Mouse (Mus musculus): ENCODE results near the gene Map4k4. TPM values are rescaled to one million over a fixed set of nuclear protein-coding genes. Genes with fewer than 3 reads are reported as not detected.

Map4k4 gene
- polyA plus RNA-seq, 1 experiment, result 54.5 TPM

GRCm38 (mm10) chr1:40025416-40025815 is 124.7 kb downstream of the Map4k4 start:
- TF ChIP-seq POLR2A (IDR thresholded peaks at IDR 0.05; ENCODE audit: borderline replicate concordance, low read depth, low read length) (no peak), CTCF (IDR thresholded peaks at IDR 0.05; ENCODE audit: low read depth, low read length) (no peak)

GRCm38 (mm10) chr1:40027116-40027620 is 126.5 kb downstream of the Map4k4 start:
- Histone ChIP-seq H3K27ac (ENCODE audit: insufficient read depth, low read depth, low read length) (no peak overlapping the region), H3K4me1 (ENCODE audit: control insufficient read depth, insufficient read depth, low read length) (no peaks in the 10 kb centered on the region), H3K4me3 (ENCODE audit: insufficient read depth, low read length) (no peak overlapping the region)
- TF ChIP-seq POLR2A (IDR thresholded peaks at IDR 0.05; ENCODE audit: borderline replicate concordance, low read depth, low read length), result no peak
- TF ChIP-seq CTCF (IDR thresholded peaks at IDR 0.05; ENCODE audit: low read depth, low read length), result no peak

More at GRCm38 (mm10) chr1:40025416-40025815, 124.7 kb downstream of the Map4k4 start:
- H3K4me3 ChIP-seq (ENCODE audit: insufficient read depth, low read length), result no peak overlapping the region
- H3K27ac ChIP-seq (ENCODE audit: insufficient read depth, low read depth, low read length), result no peak overlapping the region
- no peaks in the 10 kb centered on the region for H3K4me1 ChIP-seq (ENCODE audit: control insufficient read depth, insufficient read depth, low read length)

GRCm38 (mm10) chr1:40028207-40028998 is 127.7 kb downstream of the Map4k4 start:
- no peak overlapping the region for H3K4me3 ChIP-seq (ENCODE audit: insufficient read depth, low read length)
- TF ChIP-seq CTCF (IDR thresholded peaks at IDR 0.05; ENCODE audit: low read depth, low read length) (no peak), POLR2A (IDR thresholded peaks at IDR 0.05; ENCODE audit: borderline replicate concordance, low read depth, low read length) (no peak)
- no peak overlapping the region for H3K27ac ChIP-seq (ENCODE audit: insufficient read depth, low read depth, low read length)
- H3K4me1 ChIP-seq (ENCODE audit: control insufficient read depth, insufficient read depth, low read length), result no peaks in the 10 kb centered on the region

DNA sequence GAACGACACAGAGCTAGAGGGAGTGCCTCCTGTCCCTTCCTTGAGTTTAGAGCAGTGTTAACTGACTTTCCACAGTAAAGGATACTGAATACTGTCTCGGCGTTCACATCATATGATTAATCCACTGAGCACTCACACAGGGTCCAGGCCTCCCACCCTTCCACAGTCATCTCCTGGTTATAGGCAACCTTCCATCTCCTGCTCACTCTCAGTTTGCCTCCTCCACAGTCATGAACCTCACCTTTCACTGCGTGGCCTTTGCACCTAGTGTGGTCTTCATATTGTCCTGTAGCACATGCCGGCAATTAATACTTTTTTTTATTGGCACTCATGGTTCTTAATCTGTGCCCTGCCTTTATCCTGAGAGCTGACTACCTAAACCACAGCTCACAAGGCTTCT is 128.9 kb downstream of the Map4k4 start:
- no peak overlapping the region for H3K4me3 ChIP-seq (ENCODE audit: insufficient read depth, low read length)
- TF ChIP-seq CTCF (IDR thresholded peaks at IDR 0.05; ENCODE audit: low read depth, low read length) (no peak), POLR2A (IDR thresholded peaks at IDR 0.05; ENCODE audit: borderline replicate concordance, low read depth, low read length) (no peak)
- H3K4me1 ChIP-seq (ENCODE audit: control insufficient read depth, insufficient read depth, low read length), result peaks cover 6% of the 10 kb centered on the region
- no peak overlapping the region for H3K27ac ChIP-seq (ENCODE audit: insufficient read depth, low read depth, low read length)

DNA sequence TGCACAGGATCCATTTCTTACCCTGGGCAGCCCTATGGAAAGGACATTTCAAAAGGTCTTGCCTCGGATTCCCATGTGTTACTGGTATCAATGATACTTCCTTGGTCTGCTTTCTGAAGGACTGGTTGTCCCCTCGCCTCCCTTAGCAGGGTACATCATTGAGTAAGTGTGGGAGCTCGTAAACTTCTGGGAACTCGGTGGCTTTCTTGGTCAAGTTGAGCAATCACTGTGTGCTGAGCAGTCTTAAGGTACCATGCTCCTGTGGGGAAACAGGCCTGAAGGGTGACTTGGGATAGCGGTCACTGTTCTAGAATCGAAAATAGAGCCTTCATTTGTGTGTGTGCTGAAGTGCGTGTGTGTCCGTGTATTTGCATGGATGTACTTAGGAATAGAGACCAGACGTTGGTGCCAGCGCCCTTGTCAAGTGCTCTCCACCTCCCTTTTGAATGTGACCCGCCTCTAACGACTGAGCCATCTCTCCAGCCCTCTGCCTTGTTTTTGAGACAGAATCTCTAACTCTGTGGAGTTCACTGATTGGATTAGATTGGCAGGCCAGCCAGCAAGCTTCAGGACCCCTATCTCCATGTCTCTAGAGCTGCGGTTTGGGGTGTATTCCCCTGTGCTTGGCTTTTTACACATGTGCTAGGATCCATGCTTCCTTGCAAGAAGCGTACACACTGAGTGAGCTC is 129.7 kb downstream of the Map4k4 start:
- H3K4me1 ChIP-seq (ENCODE audit: control insufficient read depth, insufficient read depth, low read length), result peaks cover 6% of the 10 kb centered on the region
- no peak overlapping the region for H3K27ac ChIP-seq (ENCODE audit: insufficient read depth, low read depth, low read length)
- H3K4me3 ChIP-seq (ENCODE audit: insufficient read depth, low read length), result no peak overlapping the region
- no peak for TF ChIP-seq POLR2A (IDR thresholded peaks at IDR 0.05; ENCODE audit: borderline replicate concordance, low read depth, low read length)
- TF ChIP-seq CTCF (IDR thresholded peaks at IDR 0.05; ENCODE audit: low read depth, low read length), result no peak

- Histone ChIP-seq H3K4me1 (ENCODE audit: control insufficient read depth, insufficient read depth, low read length) (peaks cover 6% of the 10 kb centered on the region), H3K27ac (ENCODE audit: insufficient read depth, low read depth, low read length) (no peak overlapping the region), H3K4me3 (ENCODE audit: insufficient read depth, low read length) (no peak overlapping the region)
- TF ChIP-seq POLR2A (IDR thresholded peaks at IDR 0.05; ENCODE audit: borderline replicate concordance, low read depth, low read length), result no peak
- TF ChIP-seq CTCF (IDR thresholded peaks at IDR 0.05; ENCODE audit: low read depth, low read length), result no peak
Measured at GRCm38 (mm10) chr1:40030976-40031356, 130.3 kb downstream of the Map4k4 start.

- no peak overlapping the region for H3K4me3 ChIP-seq (ENCODE audit: insufficient read depth, low read length)
- TF ChIP-seq CTCF (IDR thresholded peaks at IDR 0.05; ENCODE audit: low read depth, low read length) (no peak), POLR2A (IDR thresholded peaks at IDR 0.05; ENCODE audit: borderline replicate concordance, low read depth, low read length) (no peak)
- peaks cover 6% of the 10 kb centered on the region for H3K4me1 ChIP-seq (ENCODE audit: control insufficient read depth, insufficient read depth, low read length)
- H3K27ac ChIP-seq (ENCODE audit: insufficient read depth, low read depth, low read length), result no peak overlapping the region
Measured at GRCm38 (mm10) chr1:40031626-40032025, 130.9 kb downstream of the Map4k4 start.

GRCm38 (mm10) chr1:40033315-40033714 is 132.6 kb downstream of the Map4k4 start:
- no peak overlapping the region for H3K4me3 ChIP-seq (ENCODE audit: insufficient read depth, low read length)
- no peak for TF ChIP-seq POLR2A (IDR thresholded peaks at IDR 0.05; ENCODE audit: borderline replicate concordance, low read depth, low read length)
- TF ChIP-seq CTCF (IDR thresholded peaks at IDR 0.05; ENCODE audit: low read depth, low read length), result no peak
- peaks cover 8% of the 10 kb centered on the region for H3K4me1 ChIP-seq (ENCODE audit: control insufficient read depth, insufficient read depth, low read length)
- H3K27ac ChIP-seq (ENCODE audit: insufficient read depth, low read depth, low read length), result no peak overlapping the region

DNA sequence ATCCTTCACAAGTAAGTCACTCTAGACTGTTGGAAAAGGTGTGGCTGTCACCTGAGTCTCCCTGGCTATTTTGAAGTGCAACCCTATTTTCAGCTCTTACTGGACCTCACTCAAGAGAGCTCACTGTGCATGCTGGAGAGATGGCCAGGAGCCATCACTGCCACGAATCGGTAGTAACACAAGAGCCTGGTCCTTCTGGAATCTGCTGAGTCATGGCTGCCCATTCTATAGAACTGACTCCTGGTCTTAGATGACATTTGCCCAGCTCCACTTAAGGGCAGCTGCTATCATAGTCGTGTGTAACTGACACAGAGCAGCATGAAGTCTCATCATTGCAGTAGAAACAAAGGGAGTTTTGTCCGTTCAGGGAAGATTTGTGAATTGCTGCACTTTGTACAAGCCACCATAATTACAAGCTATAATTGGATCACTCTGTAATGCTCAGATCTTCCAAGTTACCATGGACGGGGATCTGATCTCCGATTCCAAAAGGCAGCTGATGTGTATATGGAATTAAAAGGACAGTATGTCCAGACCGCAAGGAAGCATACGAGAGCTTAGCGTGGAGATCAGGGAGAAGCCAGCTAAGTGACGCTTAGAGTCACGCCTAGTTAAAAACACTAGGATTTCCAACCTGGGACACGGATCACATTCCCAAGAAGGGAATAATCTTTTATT is 133.2 kb downstream of the Map4k4 start:
- Histone ChIP-seq H3K27ac (ENCODE audit: insufficient read depth, low read depth, low read length) (no peak overlapping the region), H3K4me1 (ENCODE audit: control insufficient read depth, insufficient read depth, low read length) (peaks cover 8% of the 10 kb centered on the region), H3K4me3 (ENCODE audit: insufficient read depth, low read length) (no peak overlapping the region)
- TF ChIP-seq POLR2A (IDR thresholded peaks at IDR 0.05; ENCODE audit: borderline replicate concordance, low read depth, low read length) (no peak), CTCF (IDR thresholded peaks at IDR 0.05; ENCODE audit: low read depth, low read length) (no peak)
